Mouse (Mus musculus): ENCODE results near the gene 1700019D03Rik. TPM values are rescaled to one million over a fixed set of nuclear protein-coding genes. Genes with fewer than 3 reads are reported as not detected.

The 1700019D03Rik gene
- polyA plus RNA-seq, 1 experiment from 2014 or later = 1.4 TPM

- Histone ChIP-seq H3K4me3 (ENCODE audit: low read depth, low read length) (no peak overlapping the region), H3K4me1 (ENCODE audit: insufficient read depth) (no peaks in the 10 kb centered on the region), H3K27me3 (ENCODE audit: insufficient read depth, low read length) (no peaks in the 10 kb centered on the region), H3K27ac (ENCODE audit: low read depth) (no peak overlapping the region), H3K4me2 (ENCODE audit: low read depth, low read length) (no peak overlapping the region), H3K9ac (replicated peaks) (no peak overlapping the region), H3K9me3 (ENCODE audit: low read length) (no peaks in the 10 kb centered on the region), H3K36me3 (replicated peaks; ENCODE audit: insufficient read depth, low read length) (no peaks in the 10 kb centered on the region)
- DNase-seq (no peak), ATAC-seq (no peak)
- 75% methylated on average over 6 of the region's 6 CpGs for WGBS (ENCODE audit: insufficient replicate concordance)
- TF ChIP-seq EP300 (IDR thresholded peaks at IDR 0.05; ENCODE audit: low read depth) = no peak
- no peak for TF ChIP-seq CTCF (IDR thresholded peaks at IDR 0.05; ENCODE audit: low read depth)
Observed at GRCm38 (mm10) chr1:53014716-53015115, 5.3 kb downstream of the 1700019D03Rik start.

- DNase-seq = no peak
- Histone ChIP-seq H3K4me2 (ENCODE audit: low read depth, low read length) (no peak overlapping the region), H3K9ac (replicated peaks) (no peak overlapping the region), H3K4me1 (ENCODE audit: insufficient read depth) (no peaks in the 10 kb centered on the region), H3K9me3 (ENCODE audit: low read length) (no peaks in the 10 kb centered on the region), H3K4me3 (ENCODE audit: low read depth, low read length) (no peak overlapping the region), H3K27ac (ENCODE audit: low read depth) (no peak overlapping the region), H3K27me3 (ENCODE audit: insufficient read depth, low read length) (no peaks in the 10 kb centered on the region), H3K36me3 (replicated peaks; ENCODE audit: insufficient read depth, low read length) (no peaks in the 10 kb centered on the region)
- no peak for ATAC-seq
- whole genome bisulfite sequencing (ENCODE audit: insufficient replicate concordance) = 50% methylated on average over 5 of the region's 5 CpGs
- TF ChIP-seq CTCF (IDR thresholded peaks at IDR 0.05; ENCODE audit: low read depth) = no peak
- no peak for TF ChIP-seq EP300 (IDR thresholded peaks at IDR 0.05; ENCODE audit: low read depth)
Observed at GRCm38 (mm10) chr1:52986692-52987091, 33.3 kb downstream of the 1700019D03Rik start.

GRCm38 (mm10) chr1:52973198-52973597, 46.8 kb downstream of the 1700019D03Rik start:
- no peaks in the 10 kb centered on the region for H3K4me1 ChIP-seq (ENCODE audit: insufficient read depth)
- no peaks in the 10 kb centered on the region for H3K27me3 ChIP-seq (ENCODE audit: insufficient read depth, low read length)
- DNase-seq (no peak), ATAC-seq (no peak)
- H3K4me3 ChIP-seq (ENCODE audit: low read depth, low read length) = no peak overlapping the region
- no peak overlapping the region for H3K27ac ChIP-seq (ENCODE audit: low read depth)
- WGBS (ENCODE audit: insufficient replicate concordance) = 71% methylated on average over 5 of the region's 5 CpGs
- no peak overlapping the region for H3K4me2 ChIP-seq (ENCODE audit: low read depth, low read length)
- no peak for TF ChIP-seq CTCF (IDR thresholded peaks at IDR 0.05; ENCODE audit: low read depth)
- no peak for TF ChIP-seq EP300 (IDR thresholded peaks at IDR 0.05; ENCODE audit: low read depth)
- H3K9me3 ChIP-seq (ENCODE audit: low read length) = no peaks in the 10 kb centered on the region
- H3K9ac ChIP-seq (replicated peaks) = no peak overlapping the region
- no peaks in the 10 kb centered on the region for H3K36me3 ChIP-seq (replicated peaks; ENCODE audit: insufficient read depth, low read length)

GRCm38 (mm10) chr1:52971881-52972503, 48.0 kb downstream of the 1700019D03Rik start:
- Histone ChIP-seq H3K9ac (replicated peaks) (no peak overlapping the region), H3K9me3 (ENCODE audit: low read length) (no peaks in the 10 kb centered on the region), H3K27ac (ENCODE audit: low read depth) (no peak overlapping the region), H3K36me3 (replicated peaks; ENCODE audit: insufficient read depth, low read length) (no peaks in the 10 kb centered on the region), H3K4me3 (ENCODE audit: low read depth, low read length) (no peak overlapping the region), H3K4me2 (ENCODE audit: low read depth, low read length) (no peak overlapping the region), H3K4me1 (ENCODE audit: insufficient read depth) (no peaks in the 10 kb centered on the region), H3K27me3 (ENCODE audit: insufficient read depth, low read length) (no peaks in the 10 kb centered on the region)
- 67% methylated on average over 2 of the region's 2 CpGs for WGBS (ENCODE audit: insufficient replicate concordance)
- TF ChIP-seq CTCF (IDR thresholded peaks at IDR 0.05; ENCODE audit: low read depth) = no peak
- TF ChIP-seq EP300 (IDR thresholded peaks at IDR 0.05; ENCODE audit: low read depth) = no peak
- ATAC-seq (no peak), DNase-seq (no peak)

- ATAC-seq = peak; percentile 12; the same call in 1 of the 2 replicates
- no peaks in the 10 kb centered on the region for H3K27me3 ChIP-seq (ENCODE audit: insufficient read depth, low read length)
Observed at GRCm38 (mm10) chr1:52964581-52964980, 55.4 kb downstream of the 1700019D03Rik start.

GRCm38 (mm10) chr1:52963097-52963496, 56.9 kb downstream of the 1700019D03Rik start:
- TF ChIP-seq CTCF (IDR thresholded peaks at IDR 0.05; ENCODE audit: low read depth) (no peak), EP300 (IDR thresholded peaks at IDR 0.05; ENCODE audit: low read depth) (no peak)
- no peak for ATAC-seq
- WGBS (ENCODE audit: insufficient replicate concordance) = 67% methylated on average over 2 of the region's 2 CpGs

More at GRCm38 (mm10) chr1:52964581-52964980, 55.4 kb downstream of the 1700019D03Rik start:
- no peaks in the 10 kb centered on the region; the same call in 1 of the 2 replicates for H3K4me1 ChIP-seq (ENCODE audit: insufficient read depth)
- DNase-seq = peak; percentile 50
- H3K9ac ChIP-seq (replicated peaks) = no peak overlapping the region
- H3K36me3 ChIP-seq (replicated peaks; ENCODE audit: insufficient read depth, low read length) = no peaks in the 10 kb centered on the region
- no peaks in the 10 kb centered on the region for H3K9me3 ChIP-seq (ENCODE audit: low read length)
- H3K4me3 ChIP-seq (ENCODE audit: low read depth, low read length) = no peak overlapping the region
- H3K4me2 ChIP-seq (ENCODE audit: low read depth, low read length) = no peak overlapping the region
- TF ChIP-seq EP300 (IDR thresholded peaks at IDR 0.05; ENCODE audit: low read depth) = no peak
- peak; percentile 61 for TF ChIP-seq CTCF (IDR thresholded peaks at IDR 0.05; ENCODE audit: low read depth)
- WGBS (ENCODE audit: insufficient replicate concordance) = 67% methylated on average over 8 of the region's 8 CpGs
- no peak overlapping the region for H3K27ac ChIP-seq (ENCODE audit: low read depth)

More at GRCm38 (mm10) chr1:52963097-52963496, 56.9 kb downstream of the 1700019D03Rik start:
- Histone ChIP-seq H3K4me2 (ENCODE audit: low read depth, low read length) (no peak overlapping the region), H3K4me1 (ENCODE audit: insufficient read depth) (no peaks in the 10 kb centered on the region; the same call in 1 of the 2 replicates), H3K27ac (ENCODE audit: low read depth) (no peak overlapping the region), H3K4me3 (ENCODE audit: low read depth, low read length) (no peak overlapping the region), H3K9me3 (ENCODE audit: low read length) (no peaks in the 10 kb centered on the region), H3K36me3 (replicated peaks; ENCODE audit: insufficient read depth, low read length) (no peaks in the 10 kb centered on the region), H3K27me3 (ENCODE audit: insufficient read depth, low read length) (no peaks in the 10 kb centered on the region), H3K9ac (replicated peaks) (no peak overlapping the region)
- no peak for DNase-seq

All from liver, postnatal 0 days (tissue).